Mouse (Mus musculus): ENCODE results near the gene Stat1. TPM values are rescaled to one million over a fixed set of nuclear protein-coding genes. Genes with fewer than 3 reads are reported as not detected.

The Stat1 gene
- total and polyA plus RNA-seq, 3 experiments, result 10.2 to 77.0 (median 66.1) TPM

DNA sequence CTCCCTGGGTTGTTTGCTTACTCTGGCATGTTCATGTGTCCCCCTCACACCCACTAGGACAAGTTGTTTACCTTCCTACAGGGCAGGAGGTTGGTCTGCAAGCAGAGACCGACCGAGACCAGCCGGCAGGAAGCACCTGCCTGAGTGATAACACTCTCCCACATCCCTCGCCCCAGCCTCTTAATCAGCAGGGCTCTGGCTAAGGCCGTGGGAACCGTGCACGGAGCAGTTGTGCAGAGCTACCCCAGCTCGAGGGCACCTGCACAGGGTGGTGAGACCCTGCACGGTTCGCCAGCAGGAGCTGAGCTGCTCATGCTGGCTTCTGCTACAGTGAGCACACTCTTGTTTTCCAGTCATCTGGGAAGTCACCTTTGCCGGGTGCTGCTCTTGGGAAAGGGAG lies 31.4 kb downstream of the Stat1 start:
- peaks cover 6% of the 10 kb centered on the region for H3K4me1 ChIP-seq (ENCODE audit: insufficient read depth, low read depth, low read length)
- peaks cover 98% of the 10 kb centered on the region for H3K36me3 ChIP-seq (replicated peaks)
- TF ChIP-seq CTCF (IDR thresholded peaks at IDR 0.05; ENCODE audit: low read depth, low read length) (no peak), GATA2 (IDR thresholded peaks at IDR 0.05; ENCODE audit: borderline replicate concordance, low read depth, low read length) (no peak), TAL1 (conservative IDR thresholded peaks at IDR 0.05; ENCODE audit: low read depth, low read length) (no peak), GATA1 (IDR thresholded peaks at IDR 0.05; ENCODE audit: borderline replicate concordance, low read length) (no peak), POLR2AphosphoS5 (IDR thresholded peaks at IDR 0.05; ENCODE audit: insufficient replicate concordance, low read depth, low read length) (no peak)
- no peak for ATAC-seq (ENCODE audit: extremely low read depth, insufficient number of reproducible peaks, low FRiP score, poor library complexity, severe bottlenecking)
- H3K9me3 ChIP-seq (replicated peaks), result no peaks in the 10 kb centered on the region
- DNase-seq (ENCODE audit: low spot score), result no peak
- no peak overlapping the region for H3K4me3 ChIP-seq (ENCODE audit: low read depth, low read length)
- no peaks in the 10 kb centered on the region for H3K27me3 ChIP-seq (ENCODE audit: insufficient read depth, low read length)

GRCm38 (mm10) chr1:52151166-52151565 lies 31.9 kb downstream of the Stat1 start:
- H3K4me3 ChIP-seq (ENCODE audit: low read depth, low read length), result no peak overlapping the region
- DNase-seq (ENCODE audit: low spot score), result no peak
- peaks cover 98% of the 10 kb centered on the region for H3K36me3 ChIP-seq (replicated peaks)
- peaks cover 6% of the 10 kb centered on the region for H3K4me1 ChIP-seq (ENCODE audit: insufficient read depth, low read depth, low read length)
- H3K9me3 ChIP-seq (replicated peaks), result no peaks in the 10 kb centered on the region
- no peak for TF ChIP-seq CTCF (IDR thresholded peaks at IDR 0.05; ENCODE audit: low read depth, low read length)
- TF ChIP-seq GATA2 (IDR thresholded peaks at IDR 0.05; ENCODE audit: borderline replicate concordance, low read depth, low read length), result no peak
- no peak for TF ChIP-seq GATA1 (IDR thresholded peaks at IDR 0.05; ENCODE audit: borderline replicate concordance, low read length)
- TF ChIP-seq TAL1 (conservative IDR thresholded peaks at IDR 0.05; ENCODE audit: low read depth, low read length), result no peak
- no peak for TF ChIP-seq POLR2AphosphoS5 (IDR thresholded peaks at IDR 0.05; ENCODE audit: insufficient replicate concordance, low read depth, low read length)
- no peaks in the 10 kb centered on the region for H3K27me3 ChIP-seq (ENCODE audit: insufficient read depth, low read length)
- no peak for ATAC-seq (ENCODE audit: extremely low read depth, insufficient number of reproducible peaks, low FRiP score, poor library complexity, severe bottlenecking)

DNA sequence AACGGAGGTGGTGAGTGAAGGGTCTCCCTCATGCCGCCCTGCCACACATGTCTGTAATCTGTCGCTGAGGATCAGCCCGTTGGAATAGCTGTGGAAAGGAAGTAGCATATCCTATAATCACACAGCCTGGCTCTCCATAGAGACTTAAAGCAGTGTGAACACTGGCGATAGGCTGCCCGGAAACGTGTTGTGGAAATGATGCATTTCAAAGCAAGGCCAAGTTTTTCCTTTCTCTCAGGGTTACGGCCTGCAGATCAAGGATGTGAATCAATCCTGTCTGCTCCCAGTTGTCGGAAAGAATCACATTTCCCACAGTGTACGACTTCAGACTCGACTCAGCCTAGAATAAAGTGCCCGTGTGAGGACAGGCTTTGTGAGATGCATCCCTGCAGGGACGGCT lies 33.1 kb downstream of the Stat1 start:
- Histone ChIP-seq H3K9me3 (replicated peaks) (no peaks in the 10 kb centered on the region), H3K4me3 (ENCODE audit: low read depth, low read length) (no peak overlapping the region), H3K27me3 (ENCODE audit: insufficient read depth, low read length) (no peaks in the 10 kb centered on the region), H3K4me1 (ENCODE audit: insufficient read depth, low read depth, low read length) (peaks cover 6% of the 10 kb centered on the region), H3K36me3 (replicated peaks) (peaks cover 99% of the 10 kb centered on the region)
- no peak for DNase-seq (ENCODE audit: low spot score)
- TF ChIP-seq TAL1 (conservative IDR thresholded peaks at IDR 0.05; ENCODE audit: low read depth, low read length), result no peak
- no peak for TF ChIP-seq GATA1 (IDR thresholded peaks at IDR 0.05; ENCODE audit: borderline replicate concordance, low read length)
- no peak for TF ChIP-seq CTCF (IDR thresholded peaks at IDR 0.05; ENCODE audit: low read depth, low read length)
- no peak for TF ChIP-seq GATA2 (IDR thresholded peaks at IDR 0.05; ENCODE audit: borderline replicate concordance, low read depth, low read length)
- TF ChIP-seq POLR2AphosphoS5 (IDR thresholded peaks at IDR 0.05; ENCODE audit: insufficient replicate concordance, low read depth, low read length), result no peak
- ATAC-seq (ENCODE audit: extremely low read depth, insufficient number of reproducible peaks, low FRiP score, poor library complexity, severe bottlenecking), result no peak

DNA sequence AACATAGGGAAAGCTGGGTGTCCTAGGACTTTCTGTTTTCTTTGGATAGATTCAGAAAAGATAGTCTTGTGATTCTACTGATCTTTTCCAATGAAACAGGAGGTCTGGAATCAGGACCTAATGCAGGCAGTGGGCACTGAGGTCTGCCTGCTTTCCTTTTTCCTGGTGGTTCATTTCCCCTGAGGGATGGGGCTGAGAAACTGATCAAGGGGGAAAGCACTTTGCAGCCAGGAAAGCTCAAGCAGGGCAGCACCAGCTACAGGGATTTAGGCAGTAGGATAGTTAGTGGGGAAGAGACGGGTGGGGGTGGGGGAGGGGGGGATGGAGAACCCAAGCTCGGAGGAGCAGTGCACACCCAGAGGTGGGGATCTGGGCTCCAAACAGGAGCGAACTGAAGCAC lies 33.7 kb downstream of the Stat1 start:
- no peak overlapping the region for H3K4me3 ChIP-seq (ENCODE audit: low read depth, low read length)
- H3K9me3 ChIP-seq (replicated peaks), result no peaks in the 10 kb centered on the region
- no peak for DNase-seq (ENCODE audit: low spot score)
- TF ChIP-seq GATA1 (IDR thresholded peaks at IDR 0.05; ENCODE audit: borderline replicate concordance, low read length), result no peak
- no peak for TF ChIP-seq GATA2 (IDR thresholded peaks at IDR 0.05; ENCODE audit: borderline replicate concordance, low read depth, low read length)
- no peak for TF ChIP-seq TAL1 (conservative IDR thresholded peaks at IDR 0.05; ENCODE audit: low read depth, low read length)
- TF ChIP-seq CTCF (IDR thresholded peaks at IDR 0.05; ENCODE audit: low read depth, low read length), result no peak
- TF ChIP-seq POLR2AphosphoS5 (IDR thresholded peaks at IDR 0.05; ENCODE audit: insufficient replicate concordance, low read depth, low read length), result no peak
- ATAC-seq (ENCODE audit: extremely low read depth, insufficient number of reproducible peaks, low FRiP score, poor library complexity, severe bottlenecking), result no peak
- peaks cover 6% of the 10 kb centered on the region for H3K4me1 ChIP-seq (ENCODE audit: insufficient read depth, low read depth, low read length)
- no peaks in the 10 kb centered on the region for H3K27me3 ChIP-seq (ENCODE audit: insufficient read depth, low read length)
- H3K36me3 ChIP-seq (replicated peaks), result peaks cover 99% of the 10 kb centered on the region

DNA sequence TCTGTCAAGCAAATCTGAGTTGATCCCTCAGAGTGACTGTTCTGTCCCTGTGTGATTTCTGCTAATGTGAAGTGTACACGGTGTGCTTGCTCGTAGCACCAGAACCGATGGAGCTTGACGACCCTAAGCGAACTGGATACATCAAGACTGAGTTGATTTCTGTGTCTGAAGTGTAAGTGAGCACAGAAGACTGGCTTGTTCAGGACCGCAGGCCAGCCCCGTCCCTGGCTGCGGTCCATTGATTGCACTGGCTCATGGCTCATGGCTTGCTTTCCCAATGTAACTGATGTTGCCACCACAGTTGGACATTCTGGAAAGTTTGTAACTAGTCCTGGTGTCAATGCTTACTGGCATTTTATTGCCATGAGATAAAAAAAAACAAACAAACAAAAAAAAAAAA lies 35.6 kb downstream of the Stat1 start:
- no peaks in the 10 kb centered on the region for H3K9me3 ChIP-seq (replicated peaks)
- DNase-seq (ENCODE audit: low spot score), result no peak
- TF ChIP-seq GATA1 (IDR thresholded peaks at IDR 0.05; ENCODE audit: borderline replicate concordance, low read length) (no peak), TAL1 (conservative IDR thresholded peaks at IDR 0.05; ENCODE audit: low read depth, low read length) (no peak), POLR2AphosphoS5 (IDR thresholded peaks at IDR 0.05; ENCODE audit: insufficient replicate concordance, low read depth, low read length) (no peak), CTCF (IDR thresholded peaks at IDR 0.05; ENCODE audit: low read depth, low read length) (no peak), GATA2 (IDR thresholded peaks at IDR 0.05; ENCODE audit: borderline replicate concordance, low read depth, low read length) (no peak)
- H3K4me3 ChIP-seq (ENCODE audit: low read depth, low read length), result no peak overlapping the region
- ATAC-seq (ENCODE audit: extremely low read depth, insufficient number of reproducible peaks, low FRiP score, poor library complexity, severe bottlenecking), result no peak
- H3K36me3 ChIP-seq (replicated peaks), result peaks cover 98% of the 10 kb centered on the region
- H3K4me1 ChIP-seq (ENCODE audit: insufficient read depth, low read depth, low read length), result peaks cover 4% of the 10 kb centered on the region
- no peaks in the 10 kb centered on the region for H3K27me3 ChIP-seq (ENCODE audit: insufficient read depth, low read length)

DNA sequence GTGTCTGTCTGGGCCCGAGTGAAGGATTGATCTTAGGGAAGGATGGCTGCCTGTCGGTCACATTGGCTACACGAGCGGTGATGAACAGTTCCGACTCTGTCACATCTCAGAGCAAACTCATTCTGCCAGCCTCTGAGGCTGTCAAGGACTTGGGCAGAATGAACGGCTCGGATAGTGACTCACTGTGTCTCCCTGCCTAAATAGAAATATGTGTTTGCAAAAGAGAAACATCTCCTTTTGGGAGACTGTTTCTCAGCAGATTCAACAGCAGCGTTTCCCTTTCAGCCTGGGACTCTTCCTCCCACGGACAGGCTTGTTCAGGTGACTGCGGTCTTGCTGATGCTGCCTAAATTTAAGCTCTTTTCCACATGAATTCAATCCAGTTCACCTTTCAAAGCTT lies 37.1 kb downstream of the Stat1 start:
- ATAC-seq (ENCODE audit: extremely low read depth, insufficient number of reproducible peaks, low FRiP score, poor library complexity, severe bottlenecking) (no peak), DNase-seq (ENCODE audit: low spot score) (no peak)
- Histone ChIP-seq H3K4me1 (ENCODE audit: insufficient read depth, low read depth, low read length) (no peaks in the 10 kb centered on the region), H3K36me3 (replicated peaks) (peaks cover 94% of the 10 kb centered on the region), H3K27me3 (ENCODE audit: insufficient read depth, low read length) (no peaks in the 10 kb centered on the region), H3K4me3 (ENCODE audit: low read depth, low read length) (no peak overlapping the region), H3K9me3 (replicated peaks) (no peaks in the 10 kb centered on the region)
- TF ChIP-seq GATA2 (IDR thresholded peaks at IDR 0.05; ENCODE audit: borderline replicate concordance, low read depth, low read length) (no peak), POLR2AphosphoS5 (IDR thresholded peaks at IDR 0.05; ENCODE audit: insufficient replicate concordance, low read depth, low read length) (no peak), GATA1 (IDR thresholded peaks at IDR 0.05; ENCODE audit: borderline replicate concordance, low read length) (no peak), TAL1 (conservative IDR thresholded peaks at IDR 0.05; ENCODE audit: low read depth, low read length) (no peak), CTCF (IDR thresholded peaks at IDR 0.05; ENCODE audit: low read depth, low read length) (no peak)

Data from G1E (cell line).